Mouse (Mus musculus): ENCODE measurements at regions not wholly inside any gene's neighbourhood (a gene's known extent, or its start where the extent isn't known, plus 50 kb on each side); places are given as distances from the start of the nearest gene placed in this dataset.

DNA sequence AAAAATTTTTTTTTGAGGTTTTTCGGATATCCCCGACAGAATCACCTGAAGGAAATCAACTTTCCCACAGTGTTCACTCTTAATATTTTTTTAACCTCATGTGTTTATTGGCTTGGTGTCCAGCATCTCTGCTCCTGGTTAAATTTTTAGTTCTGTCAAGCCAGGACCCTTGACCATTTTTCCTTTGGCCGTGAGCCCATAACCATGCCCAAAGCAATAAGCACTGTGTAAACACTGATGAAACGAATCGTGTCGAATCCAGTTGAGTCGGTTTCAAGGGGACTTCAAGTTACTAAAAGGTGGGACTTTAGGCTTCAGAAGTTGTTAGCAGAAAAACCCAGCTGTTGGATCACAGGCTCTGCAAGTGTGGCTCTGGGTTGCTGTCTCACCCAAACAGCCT, 117.0 kb upstream of the Spdye4c start:
- DNase-seq (ENCODE audit: low spot score), result no peak

DNA sequence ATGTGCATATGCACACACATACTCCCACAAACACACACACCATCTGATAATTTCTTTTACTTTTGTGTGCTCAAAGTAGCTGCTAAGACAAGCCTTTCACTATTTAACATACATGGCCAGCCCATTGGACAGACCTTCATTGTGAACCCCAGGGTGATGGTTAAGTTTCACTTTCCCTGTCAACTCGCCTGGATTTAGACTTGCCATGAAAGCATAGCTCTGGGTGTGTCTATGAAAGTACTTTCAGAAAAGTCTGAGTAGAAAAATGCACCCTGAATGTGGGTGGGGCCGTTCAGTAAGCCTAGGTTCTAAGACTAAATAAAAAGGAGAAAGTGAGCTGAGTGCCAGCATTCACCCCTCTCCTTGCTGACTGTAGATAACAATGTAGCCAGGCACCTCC, 113.8 kb upstream of the Spdye4c start:
- no peak for DNase-seq (ENCODE audit: low spot score)

DNA sequence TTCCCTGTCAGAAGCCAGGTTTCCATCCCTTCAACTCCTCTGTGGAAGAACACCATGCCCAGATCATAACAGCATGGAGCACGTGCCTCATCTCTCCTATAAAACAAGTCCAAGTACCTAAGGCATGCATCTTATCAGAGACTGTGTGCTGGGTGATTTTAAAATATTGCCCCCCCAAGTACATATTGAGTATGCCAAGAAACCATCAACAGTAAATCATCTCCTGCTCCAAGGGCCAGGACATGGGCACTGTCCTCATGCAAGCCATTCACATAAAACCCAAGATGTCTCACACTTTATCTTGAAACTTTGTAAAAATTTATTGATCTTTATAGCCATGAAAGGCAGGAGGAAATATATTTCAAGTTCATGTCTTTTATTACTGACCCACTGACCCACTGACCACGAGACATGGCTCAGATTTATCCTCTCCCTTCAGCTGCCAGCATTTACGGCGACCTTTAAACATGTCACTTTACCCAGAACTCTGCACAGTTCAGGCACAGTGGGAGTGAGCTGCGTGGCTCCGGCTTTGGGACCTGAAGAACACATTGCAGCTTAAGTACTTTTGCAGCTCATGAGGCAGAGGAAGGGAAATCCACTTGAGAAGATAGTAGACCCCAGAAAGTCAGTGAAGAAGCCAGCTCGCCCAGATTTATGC, 99.7 kb upstream of the Spdye4c start:
- no peak for DNase-seq (ENCODE audit: low spot score)

DNA sequence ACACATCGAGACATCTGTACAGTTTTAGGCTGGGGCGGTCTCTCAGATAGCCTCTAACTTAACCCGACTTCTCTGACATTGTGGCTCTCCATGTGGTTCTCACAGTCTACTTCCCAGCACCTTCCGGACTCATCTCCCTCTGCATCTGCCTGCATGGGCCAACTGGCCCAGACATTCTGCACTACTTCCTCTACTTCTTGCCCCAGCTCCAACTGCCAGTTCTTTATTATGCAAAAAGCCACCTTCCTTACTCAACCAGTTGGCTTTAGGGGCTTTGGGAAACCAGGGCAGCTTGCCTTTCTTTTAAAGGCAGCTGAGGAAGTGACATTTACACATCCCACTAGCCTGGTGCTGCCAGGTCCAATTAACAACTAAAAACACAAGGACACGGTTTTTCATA, 97.1 kb upstream of the Spdye4c start:
- DNase-seq (ENCODE audit: low spot score), result no peak

DNA sequence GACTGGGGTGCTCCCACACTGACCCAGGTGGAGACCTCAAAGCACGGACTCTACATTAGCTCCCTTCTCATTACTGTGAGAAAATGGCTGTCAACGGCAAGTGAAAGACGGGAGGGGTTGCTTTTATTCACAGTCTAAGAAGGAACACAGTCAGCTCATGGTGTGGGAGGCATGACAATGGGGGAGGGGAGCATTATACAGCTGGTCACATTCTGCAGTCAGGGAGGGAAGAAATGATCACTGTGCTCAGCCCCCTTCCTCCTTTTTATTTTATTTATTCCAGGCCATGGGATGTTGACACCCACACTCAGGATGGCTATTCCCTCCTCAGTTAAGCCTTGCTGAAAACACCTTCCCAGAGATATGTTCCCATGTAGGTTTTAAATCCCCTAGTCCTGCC, 93.1 kb upstream of the Spdye4c start:
- no peak for DNase-seq (ENCODE audit: low spot score)

DNA sequence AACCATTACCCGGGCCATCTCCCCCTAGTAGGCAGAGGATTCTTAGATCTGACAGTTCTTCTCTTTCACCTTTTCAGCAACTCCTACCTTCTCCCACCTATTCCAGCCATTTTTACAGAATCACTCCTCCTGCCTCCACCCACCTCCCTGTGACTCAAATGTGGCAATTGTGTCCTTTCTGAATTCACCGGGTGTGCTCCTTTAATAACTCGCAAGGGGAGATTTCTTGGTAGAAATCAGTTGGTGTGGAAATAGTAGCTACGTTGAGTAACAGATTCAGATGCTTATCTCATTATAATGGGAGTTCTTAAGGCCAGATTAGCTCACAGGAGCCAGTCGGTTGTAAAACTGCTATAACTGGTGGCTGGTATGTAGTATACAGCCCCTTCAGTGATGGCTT, 92.4 kb upstream of the Spdye4c start:
- no peak for DNase-seq (ENCODE audit: low spot score)

DNA sequence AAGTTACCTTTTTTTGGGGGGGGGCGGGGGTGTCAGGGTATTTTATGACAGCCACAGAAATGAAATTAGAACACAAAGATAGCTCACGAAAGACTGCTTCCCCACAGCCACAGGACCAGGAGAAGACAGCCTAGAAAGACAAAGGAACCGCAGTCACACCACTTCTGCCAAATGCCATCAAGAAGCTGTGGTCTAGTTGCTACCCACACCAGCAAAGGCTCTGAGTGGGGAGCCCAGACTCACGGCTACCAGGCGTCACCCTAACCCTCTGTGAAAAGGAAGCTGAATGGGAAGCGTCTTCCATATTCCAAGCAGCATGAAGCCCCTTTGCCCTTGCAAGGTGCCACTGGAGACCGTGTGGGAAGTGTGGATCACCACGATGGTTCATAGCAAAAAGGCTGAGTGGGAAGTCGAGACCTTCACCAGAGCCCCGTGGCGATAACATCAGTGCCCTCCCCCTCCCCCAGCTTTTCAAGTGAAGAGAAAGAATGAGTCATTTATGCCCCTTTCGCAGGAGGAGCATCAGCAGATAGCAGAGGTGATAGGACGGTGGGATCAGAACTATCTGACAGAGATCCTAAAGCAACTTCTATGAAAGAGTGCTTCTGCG, 91.3 kb upstream of the Spdye4c start:
- no peak for DNase-seq (ENCODE audit: low spot score)

DNA sequence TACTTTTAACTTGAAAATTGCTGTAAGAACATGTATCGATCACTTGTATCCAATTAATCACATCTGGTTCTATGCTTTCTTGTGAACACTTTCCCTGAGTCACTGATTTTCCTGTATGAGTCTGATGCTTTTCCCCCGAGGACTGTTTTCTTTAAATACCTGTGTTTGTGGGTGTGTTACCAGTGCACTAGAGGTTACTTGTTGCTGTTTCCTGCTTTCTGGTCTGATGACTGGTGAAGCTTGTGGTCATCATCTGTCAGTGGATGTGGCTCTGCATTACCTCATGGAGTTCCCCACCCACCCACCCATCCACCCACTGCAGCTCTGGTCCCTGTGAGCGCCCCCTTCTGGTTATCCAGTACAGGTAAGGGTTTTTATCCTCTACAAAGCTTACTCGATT, 88.3 kb upstream of the Spdye4c start:
- DNase-seq (ENCODE audit: low spot score), result no peak

DNA sequence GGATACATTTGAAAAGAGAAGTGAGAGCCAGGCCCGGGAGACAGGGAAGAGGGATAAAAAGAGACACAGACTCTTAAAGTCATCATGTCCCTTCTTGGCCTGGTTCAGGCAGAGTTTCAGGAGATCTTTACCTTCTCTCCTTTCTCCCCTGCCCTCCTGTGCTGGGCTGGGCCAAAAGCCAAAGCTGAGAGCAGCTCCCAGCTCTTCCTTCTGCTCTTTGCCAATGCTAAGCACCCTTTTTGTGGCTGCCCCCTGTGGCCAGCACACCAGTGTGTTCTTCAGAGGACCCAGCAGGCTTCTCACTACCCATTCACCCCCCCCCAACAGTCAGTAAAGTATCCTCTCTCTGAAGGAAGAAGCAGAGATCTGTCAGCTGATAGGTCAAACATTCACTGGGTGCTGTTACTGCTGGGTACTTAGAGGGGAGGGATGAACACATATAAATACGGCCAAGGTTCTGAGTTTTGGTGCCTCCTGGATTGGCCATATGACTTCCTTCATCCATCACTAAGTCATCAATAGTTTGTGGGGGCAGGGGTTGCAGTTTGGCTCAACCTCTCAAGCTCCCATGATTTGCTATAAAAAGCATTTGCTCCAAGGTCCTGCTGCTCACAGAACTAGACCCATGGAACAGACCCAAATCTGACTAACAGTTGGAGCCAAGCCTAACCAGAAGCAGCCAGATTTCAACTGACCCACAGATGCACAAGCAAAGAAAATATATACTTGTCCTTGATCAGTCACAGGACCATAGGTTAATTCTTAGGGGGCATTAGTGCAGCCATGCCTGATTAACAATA, 87.7 kb upstream of the Spdye4c start:
- DNase-seq (ENCODE audit: low spot score), result no peak

DNA sequence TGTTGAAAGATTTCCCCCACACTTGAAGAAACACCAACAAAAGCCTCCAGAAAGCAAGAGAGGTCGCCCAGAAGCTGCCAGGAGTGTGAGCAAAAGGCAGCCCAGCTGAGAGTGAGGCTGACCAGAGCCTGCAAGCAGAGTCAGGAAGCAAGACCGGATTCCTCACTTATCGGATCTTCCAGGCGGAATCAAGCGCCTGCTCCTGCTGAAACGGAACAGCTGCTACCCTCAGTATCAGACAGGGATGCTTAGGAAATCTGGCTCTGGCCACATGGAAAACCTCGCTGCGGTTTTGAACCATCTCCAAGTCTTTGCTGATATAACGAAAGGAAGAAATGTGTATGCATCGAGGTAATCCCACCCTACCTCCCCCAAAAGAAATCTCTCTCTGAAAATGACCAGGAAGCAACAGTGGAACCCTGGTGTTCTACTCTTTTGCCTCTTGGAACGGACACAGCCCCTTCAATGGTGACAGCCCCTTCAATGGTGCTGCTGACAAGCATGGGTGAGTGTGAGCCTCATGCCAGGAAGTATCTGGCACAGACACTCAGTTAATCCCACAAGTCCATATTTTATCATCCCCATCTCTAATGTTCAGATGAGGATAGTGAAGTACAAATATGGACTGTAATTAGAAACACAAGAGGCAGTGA, 83.3 kb upstream of the Spdye4c start:
- no peak for DNase-seq (ENCODE audit: low spot score)

DNA sequence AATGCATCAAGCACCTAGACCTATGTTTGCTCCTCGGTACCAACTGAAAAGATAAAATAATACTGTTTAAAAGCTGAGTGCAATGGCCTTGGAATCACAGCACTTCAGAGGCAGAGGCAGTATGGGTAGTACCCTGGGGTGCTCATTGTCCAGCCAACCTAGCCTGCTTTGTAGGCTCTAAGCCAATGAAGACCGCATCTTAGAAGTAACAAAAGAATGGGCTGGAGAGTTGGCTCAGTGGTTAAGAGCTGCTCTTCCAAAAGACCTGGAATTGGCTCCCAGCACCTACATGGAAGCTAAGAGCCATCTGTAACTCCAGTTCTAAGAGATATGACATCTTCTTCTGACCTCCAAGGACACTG, 82.8 kb upstream of the Spdye4c start:
- no peak for DNase-seq (ENCODE audit: low spot score)

DNA sequence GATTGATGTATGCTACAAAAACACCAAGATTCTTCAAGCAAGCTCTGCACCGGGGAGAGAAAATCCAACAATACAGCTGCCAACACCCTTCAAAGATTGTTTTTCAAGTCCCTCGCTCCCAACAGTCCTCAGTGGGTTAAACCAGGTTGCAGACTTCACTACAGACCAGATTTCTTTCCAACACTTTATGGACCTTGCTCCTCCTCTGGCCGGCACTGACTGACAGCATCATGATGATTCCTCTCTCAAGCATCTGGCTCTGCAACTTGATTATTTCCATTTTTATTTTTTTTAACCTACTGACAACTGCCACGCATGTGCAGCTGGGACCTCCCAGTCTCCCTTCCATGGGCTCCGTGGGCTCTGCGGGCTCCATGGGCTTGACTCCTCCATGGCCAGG, 79.7 kb upstream of the Spdye4c start:
- DNase-seq (ENCODE audit: low spot score), result no peak

DNA sequence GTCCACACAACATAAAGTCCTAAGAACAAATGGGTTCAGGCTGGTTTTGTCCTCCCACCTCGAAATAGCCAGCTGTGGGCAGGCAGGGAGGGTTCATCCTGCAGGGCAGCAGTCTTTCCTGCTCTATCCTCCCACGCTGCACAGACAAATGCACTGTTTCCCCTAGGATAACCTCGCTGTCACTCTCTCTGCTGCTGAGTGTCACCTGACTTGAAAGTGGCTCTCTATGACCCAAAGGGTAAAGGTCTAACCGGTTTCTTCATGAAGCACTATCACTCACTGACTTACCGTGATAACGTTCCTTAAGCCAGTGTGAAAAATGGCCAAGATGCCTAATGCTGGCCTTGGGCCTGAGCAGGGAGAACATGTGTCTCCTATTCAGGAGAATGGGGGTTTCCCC, 78.2 kb upstream of the Spdye4c start:
- no peak for DNase-seq (ENCODE audit: low spot score)

DNA sequence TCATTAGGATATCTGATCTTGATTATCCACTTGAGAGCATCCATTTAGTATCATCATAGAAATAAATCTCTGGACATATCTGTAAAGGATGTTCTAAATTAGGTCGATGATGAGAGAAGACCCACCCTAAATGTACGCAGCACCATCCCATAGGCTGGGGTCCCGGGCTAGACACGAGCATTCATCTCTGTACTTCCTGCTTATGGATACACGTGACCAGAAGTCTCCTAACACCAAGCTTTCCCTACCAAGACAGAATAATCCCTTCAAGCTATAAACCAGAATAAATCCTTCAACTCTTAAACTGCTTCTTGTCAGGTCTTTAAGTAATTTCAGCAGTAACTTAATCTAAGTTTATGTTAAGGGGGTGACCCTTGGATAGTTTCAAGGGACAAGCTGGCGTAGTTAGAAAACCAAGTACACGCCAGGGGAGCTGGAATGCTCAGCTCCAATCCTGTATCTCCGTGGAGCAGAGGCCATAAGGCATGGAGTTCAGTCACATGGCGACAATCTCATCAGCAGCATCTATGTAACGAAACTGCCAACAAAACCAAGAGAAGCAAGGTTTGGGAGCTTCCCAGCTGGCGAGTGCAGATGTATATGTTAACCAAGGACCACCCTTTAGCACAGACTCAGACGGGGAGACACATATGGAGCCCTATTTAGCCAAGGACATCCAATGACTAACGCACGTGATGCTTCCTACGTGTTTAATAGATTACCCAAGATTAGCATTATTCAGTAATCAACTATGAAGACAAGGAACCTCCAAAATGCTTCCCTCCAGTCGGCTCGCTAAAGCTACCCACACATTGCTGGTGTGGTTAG, 76.3 kb upstream of the Spdye4c start:
- no peak for DNase-seq (ENCODE audit: low spot score)

DNA sequence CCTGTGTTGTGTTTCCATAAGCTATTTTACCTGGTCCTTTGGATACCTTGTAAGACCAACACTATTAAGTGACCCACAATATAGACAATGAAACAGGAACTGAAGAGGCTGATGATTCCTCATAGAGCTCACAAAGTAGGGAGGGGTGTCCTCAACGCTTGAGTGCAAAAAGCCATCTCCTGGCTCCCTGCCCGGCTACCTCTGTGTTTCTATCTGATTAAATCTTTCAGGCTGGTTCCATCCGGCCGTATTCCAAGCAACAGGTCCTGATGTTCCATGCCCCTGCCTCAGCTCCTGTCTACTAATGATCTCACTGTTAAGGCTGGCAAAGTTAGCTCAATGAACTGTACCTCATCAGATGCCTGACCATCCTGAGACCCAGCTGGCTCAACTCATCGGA, 75.3 kb upstream of the Spdye4c start:
- DNase-seq (ENCODE audit: low spot score), result no peak

DNA sequence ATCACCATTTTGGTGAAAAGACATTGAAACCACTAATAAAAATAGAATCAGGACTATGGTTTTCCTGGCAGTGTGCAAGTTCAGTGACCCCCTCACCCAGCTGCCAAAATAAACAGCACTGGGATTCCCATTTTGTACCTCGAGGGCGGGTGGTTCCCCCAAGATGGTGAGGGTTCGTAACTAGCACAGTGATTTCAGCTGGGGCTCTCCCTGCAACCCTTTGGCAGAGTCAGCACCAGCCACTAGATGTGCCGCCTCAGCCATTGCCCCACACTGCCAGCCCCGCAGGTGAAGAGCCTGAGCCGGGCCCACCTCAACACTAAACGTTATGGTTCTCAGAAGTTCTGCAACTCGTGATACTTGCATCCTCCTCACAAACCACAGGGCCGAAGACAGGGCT, 74.3 kb upstream of the Spdye4c start:
- DNase-seq (ENCODE audit: low spot score), result no peak

DNA sequence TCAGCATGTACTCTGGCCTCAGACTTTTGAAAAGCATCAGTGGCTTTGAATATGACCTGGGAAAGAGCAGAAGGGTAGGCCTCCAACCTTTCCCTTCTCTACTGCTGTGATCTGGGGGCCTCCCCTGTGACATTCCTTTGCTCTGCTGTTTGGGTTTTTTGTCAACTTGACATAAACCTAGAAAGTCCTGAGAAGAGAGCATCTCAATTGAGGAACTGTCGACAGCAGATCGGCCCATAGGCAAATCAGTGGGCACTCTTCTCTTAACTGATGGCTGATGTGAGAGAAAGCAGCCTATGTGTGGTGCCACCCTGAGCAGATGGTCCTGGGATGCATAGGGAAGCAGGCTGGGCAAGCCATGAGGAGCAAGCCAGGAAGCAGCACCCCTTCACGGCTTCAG, 72.9 kb upstream of the Spdye4c start:
- DNase-seq (ENCODE audit: low spot score), result no peak

DNA sequence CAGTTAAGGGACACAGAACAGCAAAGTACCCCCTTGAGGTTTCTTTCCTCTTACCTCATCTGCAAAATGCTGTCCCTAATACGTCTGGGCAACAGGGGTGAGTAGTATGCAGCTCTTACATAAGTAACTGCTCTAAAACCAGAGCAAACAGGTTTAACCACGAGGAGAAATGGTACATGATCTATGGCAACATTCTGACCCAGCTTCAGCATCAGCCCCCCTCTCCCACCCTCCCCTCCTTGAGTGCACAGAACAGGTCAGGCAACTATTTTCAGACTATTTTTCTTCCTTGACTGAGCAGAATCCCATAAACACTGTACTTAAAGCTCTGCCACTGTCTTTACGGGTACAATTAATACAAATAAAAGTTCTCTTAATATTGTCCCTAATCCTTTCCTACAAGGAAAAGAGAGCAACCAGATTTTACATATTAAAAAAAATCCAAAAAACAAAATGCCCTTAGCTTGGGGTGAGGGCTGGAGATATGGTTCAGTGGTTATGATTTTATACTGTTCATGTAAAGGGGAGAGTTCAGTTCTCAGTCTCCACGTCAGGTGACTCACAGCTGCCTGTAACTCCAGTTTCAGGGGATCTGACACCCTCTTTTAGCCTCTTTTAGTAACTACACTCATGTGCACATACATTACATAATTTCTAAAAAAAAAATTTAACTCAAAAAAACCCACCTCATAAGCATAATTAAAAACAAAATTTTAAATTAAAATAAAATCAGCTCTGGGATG, 69.1 kb upstream of the Spdye4c start:
- no peak for DNase-seq (ENCODE audit: low spot score)

DNA sequence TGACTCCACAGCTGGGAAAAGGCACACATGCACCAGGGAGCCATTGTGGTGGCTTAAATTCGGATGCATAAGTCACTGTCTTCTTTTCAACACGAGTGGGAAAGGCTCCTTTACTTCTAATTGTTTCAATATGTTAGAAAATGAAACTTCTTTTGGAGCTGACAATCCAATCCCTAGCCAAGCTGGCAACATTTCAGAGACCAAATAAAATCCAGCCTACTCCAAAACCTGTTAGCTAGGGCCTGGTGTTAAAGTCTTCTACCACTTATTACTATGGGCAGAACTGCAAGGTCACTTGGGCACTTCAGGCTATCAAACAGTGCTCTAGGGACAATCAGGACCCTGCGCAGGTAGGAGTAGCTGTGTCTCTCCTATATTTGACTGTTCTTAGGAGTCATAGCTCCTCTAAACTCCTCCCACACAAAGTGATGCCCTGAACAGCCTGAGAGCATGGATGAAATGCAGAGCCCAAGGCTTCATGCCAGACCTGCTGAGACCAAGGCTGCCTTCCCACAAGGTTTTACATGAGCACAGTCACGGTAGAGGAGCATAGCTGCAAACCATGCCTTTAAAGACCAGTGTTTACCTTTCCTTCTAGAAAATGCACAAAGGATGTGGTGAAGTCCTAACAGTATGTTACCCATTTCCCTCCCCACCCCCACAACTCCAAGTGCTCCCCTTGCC, 67.4 kb upstream of the Spdye4c start:
- DNase-seq (ENCODE audit: low spot score), result no peak

DNA sequence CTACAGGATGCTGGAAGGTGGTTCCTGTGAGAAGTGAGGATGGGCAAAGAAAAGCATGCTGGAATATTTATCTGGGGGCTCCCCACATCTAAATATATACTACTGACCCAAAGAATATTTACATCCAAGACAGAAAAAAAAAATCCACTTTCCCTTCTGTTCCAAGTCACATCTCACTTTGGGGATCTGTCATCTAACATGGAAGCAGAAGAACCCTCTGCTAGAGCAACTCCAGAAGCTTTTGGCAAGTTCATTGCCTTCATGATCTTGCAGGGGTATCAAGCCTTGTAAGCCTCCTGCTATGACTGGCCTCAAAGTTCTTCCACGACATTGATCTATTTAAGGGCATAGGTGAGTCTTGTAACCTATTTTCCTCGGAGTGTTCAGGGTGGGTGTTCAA, 64.9 kb upstream of the Spdye4c start:
- no peak for DNase-seq (ENCODE audit: low spot score)

DNA sequence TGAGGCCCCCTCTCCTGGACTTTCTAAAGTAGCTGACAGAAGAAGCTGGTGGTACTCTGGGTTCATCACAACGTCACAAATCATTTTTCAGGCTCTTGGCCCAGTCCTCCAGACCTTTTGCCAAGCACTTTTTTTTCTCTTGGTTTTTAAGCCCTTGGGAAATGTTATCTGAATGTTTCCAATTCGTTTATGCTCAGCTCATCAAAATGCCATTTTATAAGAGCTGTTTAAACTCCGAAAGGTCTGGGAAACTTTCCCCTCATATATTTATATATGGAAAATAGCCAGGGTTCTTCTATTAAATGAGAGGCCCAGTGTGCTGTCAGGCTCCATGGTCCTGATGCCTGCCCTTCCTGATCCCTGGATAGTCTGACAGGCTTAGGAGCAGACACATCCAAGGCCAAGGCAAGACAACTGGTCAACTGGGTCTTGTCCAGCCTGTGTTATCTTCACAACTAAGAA, 64.1 kb upstream of the Spdye4c start:
- no peak for DNase-seq (ENCODE audit: low spot score)
